Mouse (Mus musculus) forebrain, embryonic 12.5 days (tissue): ENCODE results near the gene Efcab9. TPM values are rescaled to one million over a fixed set of nuclear protein-coding genes. Genes with fewer than 3 reads are reported as not detected.
A peak's percentile ranks its signal among the peaks of the same experiment; 100 is the strongest.

Experiments used
- ATAC-seq: fragments of 200-750 bp; cut with Nextera tagmentation; 2 replicates; pipeline ENCODE4 v1.8.0; 2017; ENCODE audit warnings: moderate TSS enrichment; ENCODE audit not compliant: low FRiP score
- H3K27ac ChIP-seq: fragments of 300-500 bp; sonication (generic); 2 replicates; pipeline ENCODE4 v1.5.1; 2016; ENCODE audit warnings: mild to moderate bottlenecking
- H3K27me3 ChIP-seq: fragments of 300-500 bp; sonication (generic); 2 replicates; pipeline ENCODE4 v1.6.1; 2016; ENCODE audit warnings: mild to moderate bottlenecking
- H3K36me3 ChIP-seq: fragments of 300-500 bp; sonication (generic); replicated peaks from 2 replicates; pipeline ENCODE4 v1.6.1; 2016; ENCODE audit warnings: mild to moderate bottlenecking
- H3K4me1 ChIP-seq: fragments of 300-500 bp; sonication (generic); 2 replicates; pipeline ENCODE4 v1.6.1; 2016
- H3K4me2 ChIP-seq: fragments of 300-500 bp; sonication (generic); 2 replicates; pipeline ENCODE4 v1.6.1; 2016; ENCODE audit warnings: mild to moderate bottlenecking, moderate library complexity
- H3K4me3 ChIP-seq: fragments of 300-500 bp; sonication (generic); replicated peaks from 2 replicates; pipeline ENCODE4 v1.5.1; 2016; ENCODE audit warnings: mild to moderate bottlenecking
- H3K9ac ChIP-seq: fragments of 300-500 bp; sonication (generic); 2 replicates; pipeline ENCODE4 v1.6.1; 2016; ENCODE audit warnings: mild to moderate bottlenecking
- H3K9me3 ChIP-seq: fragments of 300-500 bp; sonication (generic); 2 replicates; pipeline ENCODE4 v1.6.1; 2016
- WGBS: fragments of 180-500 bp; shearing (Covaris S2); methylation state at CpG from one replicate; pipeline ENCODE4 v1.1.7; 2016; 5-methylcytosine and 5-hydroxymethylcytosine counted together
- polyA plus RNA-seq: library from polyadenylated mRNA; unstranded; fragments of >200 nt; fragmentation: Nextera tagmentation; extraction: Ambion mirVana; gene quantifications from 2 replicates; pipeline ENCODE4 v1.2.1, GENCODE M21; 2016

The Efcab9 gene
- polyA plus RNA-seq, 1 experiment from 2014 or later: 0.27 TPM

- WGBS: 30% methylated on average over 3 of the region's 3 CpGs
- H3K4me1 ChIP-seq: peaks cover 17% of the 10 kb centered on the region
- no peak overlapping the region for H3K4me2 ChIP-seq
- H3K9ac ChIP-seq: no peak overlapping the region
- no peak for ATAC-seq
- H3K27ac ChIP-seq: no peak overlapping the region
- H3K36me3 ChIP-seq: no peaks in the 10 kb centered on the region
- peaks cover 24% of the 10 kb centered on the region for H3K27me3 ChIP-seq
- H3K4me3 ChIP-seq: no peak overlapping the region
- no peaks in the 10 kb centered on the region for H3K9me3 ChIP-seq
These were observed 11.0 kb upstream of the Efcab9 start for GRCm38 (mm10) chr11:32542687-32543411.

DNA sequence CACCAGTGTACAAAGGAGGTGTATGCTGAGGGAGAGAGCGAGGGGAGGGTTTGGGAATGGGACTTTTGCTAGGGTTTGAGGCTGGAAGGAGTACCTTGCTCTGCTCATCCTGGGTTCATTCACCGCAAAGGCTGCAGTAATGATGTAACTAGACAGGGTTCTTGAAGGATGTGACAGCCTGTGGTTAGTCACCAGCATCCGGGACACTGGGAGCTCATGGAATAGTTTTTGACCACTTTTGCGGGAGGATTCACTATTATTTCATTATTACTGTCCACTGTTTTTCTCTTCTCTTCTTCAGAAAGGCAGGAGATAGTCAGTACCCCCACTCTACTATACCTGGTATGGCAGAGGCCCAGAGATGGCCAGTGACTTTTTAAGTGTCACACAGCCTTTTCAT lies 10.3 kb upstream of the Efcab9 start:
- no peak overlapping the region for H3K27ac ChIP-seq
- no peak overlapping the region for H3K9ac ChIP-seq
- no peaks in the 10 kb centered on the region for H3K36me3 ChIP-seq
- peaks cover 21% of the 10 kb centered on the region for H3K4me1 ChIP-seq
- no peak for ATAC-seq
- H3K27me3 ChIP-seq: peaks cover 25% of the 10 kb centered on the region
- H3K9me3 ChIP-seq: no peaks in the 10 kb centered on the region
- 93% methylated on average over 4 of the region's 4 CpGs for WGBS
- no peak overlapping the region for H3K4me3 ChIP-seq
- no peak overlapping the region for H3K4me2 ChIP-seq

- no peak overlapping the region for H3K4me3 ChIP-seq
- peaks cover 27% of the 10 kb centered on the region for H3K27me3 ChIP-seq
- H3K9ac ChIP-seq: no peak overlapping the region
- ATAC-seq: no peak
- no peak overlapping the region for H3K4me2 ChIP-seq
- peaks cover 26% of the 10 kb centered on the region for H3K4me1 ChIP-seq
- H3K36me3 ChIP-seq: no peaks in the 10 kb centered on the region
- whole genome bisulfite sequencing: 90% methylated on average over 6 of the region's 6 CpGs
- H3K27ac ChIP-seq: no peak overlapping the region
- no peaks in the 10 kb centered on the region for H3K9me3 ChIP-seq
These were observed 8.6 kb upstream of the Efcab9 start for GRCm38 (mm10) chr11:32540463-32540862.

- Histone ChIP-seq H3K27ac (no peak overlapping the region), H3K4me3 (no peak overlapping the region), H3K27me3 (peaks cover 35% of the 10 kb centered on the region), H3K9ac (no peak overlapping the region), H3K4me2 (no peak overlapping the region), H3K4me1 (peaks cover 26% of the 10 kb centered on the region), H3K9me3 (no peaks in the 10 kb centered on the region), H3K36me3 (no peaks in the 10 kb centered on the region)
- WGBS: 92% methylated on average over 7 of the region's 7 CpGs
- ATAC-seq: no peak
These were observed 7.8 kb upstream of the Efcab9 start for GRCm38 (mm10) chr11:32539717-32540116.

DNA sequence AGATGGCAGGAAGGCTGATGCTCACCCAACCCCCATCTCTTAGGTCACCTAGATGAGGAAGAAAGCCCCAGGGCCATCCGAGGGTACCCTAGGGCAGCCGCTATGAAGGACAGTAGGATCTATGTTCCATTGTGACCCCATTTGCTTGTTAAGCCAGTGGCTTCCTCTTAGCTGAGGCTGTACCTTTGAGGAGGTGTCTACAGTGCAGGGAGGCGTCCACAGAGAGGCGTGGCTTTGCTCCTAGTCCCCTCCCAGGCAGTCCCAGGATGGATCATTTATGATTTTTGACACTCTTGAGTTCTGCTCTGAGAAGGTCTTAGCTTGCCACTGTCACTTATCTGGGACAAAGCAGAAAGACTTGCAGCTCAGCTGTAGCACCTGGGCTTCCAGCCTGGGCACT lies 7.0 kb upstream of the Efcab9 start:
- Histone ChIP-seq H3K27ac (no peak overlapping the region), H3K4me1 (peaks cover 31% of the 10 kb centered on the region), H3K36me3 (no peaks in the 10 kb centered on the region), H3K9me3 (no peaks in the 10 kb centered on the region), H3K27me3 (peaks cover 43% of the 10 kb centered on the region), H3K4me2 (no peak overlapping the region), H3K9ac (no peak overlapping the region), H3K4me3 (no peak overlapping the region)
- 90% methylated on average over 4 of the region's 4 CpGs for WGBS
- no peak for ATAC-seq

DNA sequence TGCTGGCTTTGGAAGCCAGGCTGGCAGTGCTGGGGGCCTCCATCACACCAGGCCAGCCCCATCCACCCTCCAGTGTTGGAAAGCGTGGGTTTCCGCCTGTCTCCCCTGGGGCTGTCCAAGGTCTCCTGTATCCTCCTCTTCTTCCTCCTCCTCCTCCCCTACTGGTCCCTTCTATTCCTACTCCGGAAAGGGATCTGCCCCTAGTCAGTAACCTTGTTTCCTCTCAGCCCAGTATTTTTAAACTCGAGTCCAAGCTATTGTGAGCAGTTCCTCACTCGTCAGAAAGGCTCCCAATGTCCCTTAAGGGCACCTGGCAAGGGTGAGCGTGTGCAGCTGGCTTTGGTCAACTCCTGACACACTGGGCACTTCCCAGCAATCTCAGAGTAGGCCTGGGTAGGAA lies 6.6 kb upstream of the Efcab9 start:
- Histone ChIP-seq H3K36me3 (no peaks in the 10 kb centered on the region), H3K4me3 (no peak overlapping the region), H3K4me1 (peaks cover 35% of the 10 kb centered on the region), H3K4me2 (no peak overlapping the region), H3K9ac (no peak overlapping the region), H3K27ac (no peak overlapping the region), H3K9me3 (no peaks in the 10 kb centered on the region), H3K27me3 (peaks cover 46% of the 10 kb centered on the region)
- ATAC-seq: no peak
- WGBS: 74% methylated on average over 6 of the region's 6 CpGs

DNA sequence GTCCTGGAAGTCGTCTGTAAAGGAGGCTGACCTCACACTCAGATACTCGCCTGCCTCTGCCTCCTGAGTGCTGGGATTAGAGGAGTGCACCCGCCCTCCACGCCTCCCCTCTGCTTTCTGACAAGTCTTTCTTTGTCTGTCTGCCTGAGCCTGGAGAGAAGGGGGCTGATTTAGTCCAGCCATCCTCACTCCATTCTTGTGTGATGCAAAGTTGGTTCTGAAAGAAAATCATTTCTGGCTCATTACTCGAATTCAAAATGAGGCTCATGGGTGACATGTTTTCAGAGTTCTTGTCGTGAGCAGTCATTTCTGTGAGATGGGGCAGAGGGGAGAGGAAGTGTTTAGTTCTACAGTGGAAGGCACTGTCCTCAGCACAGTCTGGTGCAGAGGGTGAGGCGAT lies 5.1 kb upstream of the Efcab9 start:
- no peak overlapping the region for H3K4me2 ChIP-seq
- H3K4me1 ChIP-seq: peaks cover 36% of the 10 kb centered on the region
- H3K36me3 ChIP-seq: no peaks in the 10 kb centered on the region
- peaks cover 57% of the 10 kb centered on the region for H3K27me3 ChIP-seq
- no peak overlapping the region; the same call in 1 of the 2 replicates for H3K27ac ChIP-seq
- peak; percentile 54; the same call in 1 of the 2 replicates for ATAC-seq
- H3K4me3 ChIP-seq: no peak overlapping the region
- no peaks in the 10 kb centered on the region for H3K9me3 ChIP-seq
- H3K9ac ChIP-seq: no peak overlapping the region
- 14% methylated on average over 7 of the region's 7 CpGs for WGBS

- H3K9me3 ChIP-seq: no peaks in the 10 kb centered on the region
- H3K9ac ChIP-seq: no peak overlapping the region
- H3K27me3 ChIP-seq: peaks cover 68% of the 10 kb centered on the region
- WGBS: 93% methylated on average over 4 of the region's 4 CpGs
- no peak overlapping the region for H3K27ac ChIP-seq
- H3K4me3 ChIP-seq: no peak overlapping the region
- peaks cover 39% of the 10 kb centered on the region for H3K4me1 ChIP-seq
- no peak for ATAC-seq
- H3K4me2 ChIP-seq: no peak overlapping the region
- no peaks in the 10 kb centered on the region for H3K36me3 ChIP-seq
These were observed 3.8 kb upstream of the Efcab9 start for GRCm38 (mm10) chr11:32535646-32536045.

GRCm38 (mm10) chr11:32534453-32535075 lies 2.7 kb upstream of the Efcab9 start:
- H3K4me3 ChIP-seq: peak overlapping the region; percentile 70; the same call in 1 of the 2 replicates
- no peaks in the 10 kb centered on the region for H3K9me3 ChIP-seq
- peaks cover 39% of the 10 kb centered on the region for H3K4me1 ChIP-seq
- peak overlapping the region; percentile 99 for H3K4me2 ChIP-seq
- H3K27me3 ChIP-seq: peaks cover 64% of the 10 kb centered on the region
- no peak for ATAC-seq
- 77% methylated on average over 7 of the region's 7 CpGs for WGBS
- H3K9ac ChIP-seq: no peak overlapping the region
- H3K27ac ChIP-seq: no peak overlapping the region
- H3K36me3 ChIP-seq: no peaks in the 10 kb centered on the region

DNA sequence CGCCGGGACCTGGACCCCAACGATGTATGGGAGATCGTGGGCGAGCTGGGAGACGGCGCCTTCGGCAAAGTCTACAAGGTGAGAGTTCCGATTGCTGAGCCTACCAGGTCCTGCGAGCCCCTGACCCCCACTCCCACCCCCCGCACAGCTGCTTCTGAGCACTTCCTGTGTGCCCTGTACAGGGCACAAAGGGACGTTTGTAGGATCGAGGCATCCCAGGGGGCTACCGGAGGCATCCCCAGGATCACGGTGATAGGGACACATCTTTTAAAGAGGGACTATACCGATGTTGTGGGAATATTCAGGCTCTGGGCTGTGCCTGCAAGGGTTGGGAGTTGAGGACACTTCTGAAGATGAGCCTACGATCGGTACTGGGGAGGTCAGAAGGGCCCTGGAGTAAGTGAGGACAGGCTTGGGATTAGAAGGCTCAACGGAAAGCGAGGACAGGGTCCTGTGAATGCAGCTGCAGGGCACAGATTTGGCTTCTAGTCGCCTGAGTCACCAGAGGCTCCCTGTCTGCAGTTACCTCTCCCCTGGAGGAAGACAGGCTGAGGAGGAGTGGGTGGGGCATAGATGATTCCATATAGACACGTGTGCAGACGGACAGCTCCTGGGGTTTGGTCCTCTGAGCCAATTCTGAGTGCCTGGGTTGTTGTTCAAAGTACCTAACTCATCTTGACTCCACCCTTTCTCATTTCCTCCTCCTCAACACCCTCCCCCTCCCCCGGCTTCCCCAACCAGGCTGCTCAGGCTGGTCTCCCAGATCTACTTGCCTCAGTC lies 1.8 kb upstream of the Efcab9 start:
- H3K27ac ChIP-seq: no peak overlapping the region
- peak; percentile 40 for ATAC-seq
- peak overlapping the region; percentile 70 for H3K4me3 ChIP-seq
- peaks cover 58% of the 10 kb centered on the region for H3K27me3 ChIP-seq
- H3K9ac ChIP-seq: peak overlapping the region; percentile 71
- H3K4me1 ChIP-seq: peaks cover 39% of the 10 kb centered on the region
- 1% methylated on average over 24 of the region's 24 CpGs for WGBS
- peak overlapping the region; percentile 99 for H3K4me2 ChIP-seq
- no peaks in the 10 kb centered on the region for H3K9me3 ChIP-seq
- no peaks in the 10 kb centered on the region for H3K36me3 ChIP-seq

GRCm38 (mm10) chr11:32532765-32533481 lies 1.0 kb upstream of the Efcab9 start, which contains the start of gene Stk10:
Stk10 (plus strand) TSS chr11:32533305.
- Histone ChIP-seq H3K27me3 (peaks cover 51% of the 10 kb centered on the region), H3K27ac (no peak within 1 kb of the TSS), H3K4me3 (peak within 1 kb of the TSS; percentile 70), H3K36me3 (0 out of 2 replicates have a peak, but pooled peaks cover 6% of the 10 kb centered on the region), H3K9ac (peak within 1 kb of the TSS; percentile 71), H3K4me2 (peak within 1 kb of the TSS; percentile 99), H3K4me1 (peaks cover 32% of the 10 kb centered on the region), H3K9me3 (no peaks in the 10 kb centered on the region)
- WGBS: under 1% methylated on average over 60 of the region's 82 CpGs
- ATAC-seq: peak; percentile 92

- no peak for ATAC-seq
- Histone ChIP-seq H3K9me3 (no peaks in the 10 kb centered on the region), H3K36me3 (0 out of 2 replicates have a peak, but pooled peaks cover 6% of the 10 kb centered on the region), H3K4me2 (no peak overlapping the region), H3K4me1 (peaks cover 20% of the 10 kb centered on the region), H3K9ac (no peak overlapping the region), H3K27ac (no peak overlapping the region), H3K27me3 (peaks cover 44% of the 10 kb centered on the region), H3K4me3 (no peak overlapping the region)
- WGBS: 58% methylated on average over 1 of the region's 1 CpGs
These were observed 1.7 kb downstream of the Efcab9 start for GRCm38 (mm10) chr11:32530151-32530550.
